Mouse (Mus musculus): ENCODE data around the gene Gm10142. TPM values are rescaled to one million over a fixed set of nuclear protein-coding genes. Genes with fewer than 3 reads are reported as not detected.
"Not testable (repeated sequence)": the region's sequence is repeated elsewhere in the genome, so short reads cannot be mapped to it uniquely, and the experiment has no call there.

The Gm10142 gene
- polyA plus RNA-seq, 1 experiment from 2014 or later = not detected

DNA sequence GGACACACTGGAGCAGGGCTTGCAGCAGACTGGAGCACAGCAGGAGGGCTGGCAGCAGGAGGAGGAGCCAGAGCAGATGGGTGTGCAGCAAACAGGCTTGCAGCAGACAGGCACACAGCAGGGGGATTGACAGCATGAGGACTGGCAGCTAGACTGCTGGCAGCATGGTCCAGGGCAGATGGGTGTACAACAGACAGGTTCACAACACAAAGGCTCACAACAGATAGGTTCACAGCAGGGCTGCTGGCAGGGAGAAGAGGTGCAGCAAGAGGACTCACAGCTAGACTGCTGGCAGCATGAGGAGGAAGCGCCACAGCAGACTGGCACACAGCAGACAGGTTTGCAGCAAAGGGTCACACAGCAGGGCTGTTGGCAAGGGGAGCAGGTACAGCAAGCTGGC, 35.1 kb downstream of the Gm10142 start:
- not testable (repeated sequence) for H3K27ac ChIP-seq (replicated peaks; ENCODE audit: low read depth, low read length); DNase-seq (ENCODE audit: low spot score)

DNA sequence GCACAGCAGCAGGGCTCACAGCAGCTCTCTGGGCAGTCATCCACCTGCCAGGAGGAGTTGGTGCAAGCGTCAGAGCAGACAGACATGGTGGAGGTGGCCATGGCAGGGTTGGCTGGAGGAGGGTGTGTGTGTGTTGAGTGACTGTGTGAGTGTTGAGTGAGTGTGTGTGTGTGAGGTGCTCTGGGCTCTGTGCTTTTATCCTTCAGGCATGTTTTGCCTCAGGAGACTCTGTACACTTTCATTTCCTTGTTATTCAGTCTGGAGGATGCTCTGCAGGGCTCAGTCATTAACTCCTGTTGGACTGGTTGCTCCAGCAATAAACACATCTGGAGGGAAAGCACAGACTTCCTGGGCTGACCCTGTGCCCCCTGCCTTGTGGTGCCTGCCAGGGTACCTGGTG, 35.6 kb downstream of the Gm10142 start, which contains the start of gene Gm9736:
TSS of gene Gm9736 (minus strand) at position 101 of the 400 bp plus-strand sequence.
- H3K9me3 ChIP-seq (ENCODE audit: control insufficient read depth, low read length); H3K4me3 ChIP-seq (ENCODE audit: low read depth, low read length); H3K4me1 ChIP-seq (ENCODE audit: control insufficient read depth, insufficient read depth, low read length); ATAC-seq (ENCODE audit: insufficient number of reproducible peaks, low FRiP score, low TSS enrichment, low read depth); H3K36me3 ChIP-seq (ENCODE audit: control insufficient read depth, insufficient read depth, low read length); H3K27me3 ChIP-seq (ENCODE audit: control insufficient read depth, insufficient read depth, low read length); H3K4me2 ChIP-seq (ENCODE audit: low read depth, severe bottlenecking); DNase-seq (ENCODE audit: low spot score); H3K9ac ChIP-seq (ENCODE audit: low read length); H3K27ac ChIP-seq (replicated peaks; ENCODE audit: low read depth, low read length): not testable (repeated sequence)
- WGBS = 70% methylated on average over 1 of the region's 1 CpGs

More for the DNA sequence above, 35.1 kb downstream of the Gm10142 start:
- 67% methylated on average over 1 of the region's 1 CpGs for WGBS
- H3K9me3 ChIP-seq (ENCODE audit: control insufficient read depth, low read length); H3K4me3 ChIP-seq (ENCODE audit: low read depth, low read length); H3K9ac ChIP-seq (ENCODE audit: low read length); ATAC-seq (ENCODE audit: insufficient number of reproducible peaks, low FRiP score, low TSS enrichment, low read depth); H3K4me1 ChIP-seq (ENCODE audit: control insufficient read depth, insufficient read depth, low read length); H3K36me3 ChIP-seq (ENCODE audit: control insufficient read depth, insufficient read depth, low read length); H3K4me2 ChIP-seq (ENCODE audit: low read depth, severe bottlenecking); H3K27me3 ChIP-seq (ENCODE audit: control insufficient read depth, insufficient read depth, low read length): not testable (repeated sequence)

- not testable (repeated sequence) for H3K4me2 ChIP-seq (ENCODE audit: low read depth, severe bottlenecking); H3K27me3 ChIP-seq (ENCODE audit: control insufficient read depth, insufficient read depth, low read length); H3K4me3 ChIP-seq (ENCODE audit: low read depth, low read length); H3K9ac ChIP-seq (ENCODE audit: low read length); H3K27ac ChIP-seq (replicated peaks; ENCODE audit: low read depth, low read length); DNase-seq (ENCODE audit: low spot score); H3K4me1 ChIP-seq (ENCODE audit: control insufficient read depth, insufficient read depth, low read length); H3K36me3 ChIP-seq (ENCODE audit: control insufficient read depth, insufficient read depth, low read length); ATAC-seq (ENCODE audit: insufficient number of reproducible peaks, low FRiP score, low TSS enrichment, low read depth); H3K9me3 ChIP-seq (ENCODE audit: control insufficient read depth, low read length)
- WGBS = 68% methylated on average over 3 of the region's 3 CpGs
Measured at GRCm38 (mm10) chr10:77752312-77752711, 36.7 kb downstream of the Gm10142 start.

GRCm38 (mm10) chr10:77753448-77753847, 37.8 kb downstream of the Gm10142 start:
- Histone ChIP-seq H3K9ac (ENCODE audit: low read length) (no peak overlapping the region), H3K36me3 (ENCODE audit: control insufficient read depth, insufficient read depth, low read length) (no peaks in the 10 kb centered on the region), H3K27me3 (ENCODE audit: control insufficient read depth, insufficient read depth, low read length) (no peaks in the 10 kb centered on the region), H3K4me1 (ENCODE audit: control insufficient read depth, insufficient read depth, low read length) (no peaks in the 10 kb centered on the region), H3K4me2 (ENCODE audit: low read depth, severe bottlenecking) (no peak overlapping the region), H3K27ac (replicated peaks; ENCODE audit: low read depth, low read length) (no peak overlapping the region), H3K4me3 (ENCODE audit: low read depth, low read length) (no peak overlapping the region), H3K9me3 (ENCODE audit: control insufficient read depth, low read length) (no peaks in the 10 kb centered on the region)
- DNase-seq (ENCODE audit: low spot score) = no peak
- no peak for ATAC-seq (ENCODE audit: insufficient number of reproducible peaks, low FRiP score, low TSS enrichment, low read depth)

- H3K9me3 ChIP-seq (ENCODE audit: control insufficient read depth, low read length); H3K4me3 ChIP-seq (ENCODE audit: low read depth, low read length); H3K9ac ChIP-seq (ENCODE audit: low read length); H3K36me3 ChIP-seq (ENCODE audit: control insufficient read depth, insufficient read depth, low read length); ATAC-seq (ENCODE audit: insufficient number of reproducible peaks, low FRiP score, low TSS enrichment, low read depth); H3K27me3 ChIP-seq (ENCODE audit: control insufficient read depth, insufficient read depth, low read length); DNase-seq (ENCODE audit: low spot score); H3K4me2 ChIP-seq (ENCODE audit: low read depth, severe bottlenecking); H3K4me1 ChIP-seq (ENCODE audit: control insufficient read depth, insufficient read depth, low read length); H3K27ac ChIP-seq (replicated peaks; ENCODE audit: low read depth, low read length): not testable (repeated sequence)
- no CpG with 5 or more reads among the region's 1 CpGs for WGBS
Measured at GRCm38 (mm10) chr10:77759582-77759981, 44.0 kb downstream of the Gm10142 start, which contains the start of gene Gm3233. Gene Gm3233 (minus strand): TSS chr10:77759682.

Other genes starting within 250 kb of the Gm10142 start
- 43.4 and 43.8 TPM in 2 replicates for gene Fam207a, start 200.0 kb upstream of the Gm10142 start, polyA plus RNA-seq (2014; fragmentation: Nextera tagmentation; extraction: Ambion mirVana)
- gene Itgb2, start 185.6 kb upstream of the Gm10142 start, polyA plus RNA-seq (2014; fragmentation: Nextera tagmentation; extraction: Ambion mirVana) = 0.64 and 0.68 TPM in 2 replicates
- gene Pttg1ip, start 134.1 kb upstream of the Gm10142 start, polyA plus RNA-seq (2014; fragmentation: Nextera tagmentation; extraction: Ambion mirVana) = 75.5 and 84.6 TPM in 2 replicates
- gene Sumo3, start 109.7 kb upstream of the Gm10142 start, polyA plus RNA-seq (2014; fragmentation: Nextera tagmentation; extraction: Ambion mirVana) = 340 and 351 TPM in 2 replicates
- 2.3 TPM in 1 of 2 replicates, not detected in the other for gene Gm49325, start 109.6 kb upstream of the Gm10142 start, polyA plus RNA-seq (2014; fragmentation: Nextera tagmentation; extraction: Ambion mirVana)
- gene Ube2g2, start 93.5 kb upstream of the Gm10142 start, polyA plus RNA-seq (2014; fragmentation: Nextera tagmentation; extraction: Ambion mirVana) = 52.3 and 52.6 TPM in 2 replicates
- 0.45 and 0.84 TPM in 2 replicates for gene Tspear, start 29.2 kb upstream of the Gm10142 start, polyA plus RNA-seq (2014; fragmentation: Nextera tagmentation; extraction: Ambion mirVana)
- not detected in 2 replicates for gene Gm19402, start 25.1 kb upstream of the Gm10142 start, polyA plus RNA-seq (2014; fragmentation: Nextera tagmentation; extraction: Ambion mirVana)
- gene Gm9508, start 18.6 kb upstream of the Gm10142 start, polyA plus RNA-seq (2014; fragmentation: Nextera tagmentation; extraction: Ambion mirVana) = not detected in 2 replicates
- not detected in 2 replicates for gene Gm10272, start 9.2 kb upstream of the Gm10142 start, polyA plus RNA-seq (2014; fragmentation: Nextera tagmentation; extraction: Ambion mirVana)
- not detected in 2 replicates for gene Gm10024, start 4.3 kb upstream of the Gm10142 start, polyA plus RNA-seq (2014; fragmentation: Nextera tagmentation; extraction: Ambion mirVana)
- not detected in 2 replicates for gene Krtap12-1, start 4.8 kb downstream of the Gm10142 start, polyA plus RNA-seq (2014; fragmentation: Nextera tagmentation; extraction: Ambion mirVana)
- not detected in 2 replicates for gene Gm10100, start 10.7 kb downstream of the Gm10142 start, polyA plus RNA-seq (2014; fragmentation: Nextera tagmentation; extraction: Ambion mirVana)
- not detected in 2 replicates for gene Gm18596, start 26.8 kb downstream of the Gm10142 start, polyA plus RNA-seq (2014; fragmentation: Nextera tagmentation; extraction: Ambion mirVana)
- not detected in 2 replicates for gene Gm9736, start 35.5 kb downstream of the Gm10142 start, polyA plus RNA-seq (2014; fragmentation: Nextera tagmentation; extraction: Ambion mirVana)
- gene Gm3233, start 43.9 kb downstream of the Gm10142 start, polyA plus RNA-seq (2014; fragmentation: Nextera tagmentation; extraction: Ambion mirVana) = not detected in 2 replicates
- gene Gm3238, start 55.5 kb downstream of the Gm10142 start, polyA plus RNA-seq (2014; fragmentation: Nextera tagmentation; extraction: Ambion mirVana) = not detected in 2 replicates
- gene Gm7138, start 61.1 kb downstream of the Gm10142 start, polyA plus RNA-seq (2014; fragmentation: Nextera tagmentation; extraction: Ambion mirVana) = not detected in 2 replicates
- gene Gm3250, start 66.7 kb downstream of the Gm10142 start, polyA plus RNA-seq (2014; fragmentation: Nextera tagmentation; extraction: Ambion mirVana) = not detected in 2 replicates
- not detected in 2 replicates for gene Gm7137, start 72.4 kb downstream of the Gm10142 start, polyA plus RNA-seq (2014; fragmentation: Nextera tagmentation; extraction: Ambion mirVana)
- not detected in 2 replicates for gene Gm9639, start 79.3 kb downstream of the Gm10142 start, polyA plus RNA-seq (2014; fragmentation: Nextera tagmentation; extraction: Ambion mirVana)
- not detected in 2 replicates for gene Gm19668, start 83.3 kb downstream of the Gm10142 start, polyA plus RNA-seq (2014; fragmentation: Nextera tagmentation; extraction: Ambion mirVana)
- gene Gm9507, start 96.0 kb downstream of the Gm10142 start, polyA plus RNA-seq (2014; fragmentation: Nextera tagmentation; extraction: Ambion mirVana) = not detected in 2 replicates
- not detected in 2 replicates for gene Gm2696, start 98.9 kb downstream of the Gm10142 start, polyA plus RNA-seq (2014; fragmentation: Nextera tagmentation; extraction: Ambion mirVana)
- gene Krtap10-4, start 111.3 kb downstream of the Gm10142 start, polyA plus RNA-seq (2014; fragmentation: Nextera tagmentation; extraction: Ambion mirVana) = not detected in 2 replicates
- gene Krtap10-10, start 120.1 kb downstream of the Gm10142 start, polyA plus RNA-seq (2014; fragmentation: Nextera tagmentation; extraction: Ambion mirVana) = not detected in 2 replicates
- gene Gm36176, start 131.0 kb downstream of the Gm10142 start, polyA plus RNA-seq (2014; fragmentation: Nextera tagmentation; extraction: Ambion mirVana) = not detected in 2 replicates
- gene Gm10318, start 137.1 kb downstream of the Gm10142 start, polyA plus RNA-seq (2014; fragmentation: Nextera tagmentation; extraction: Ambion mirVana) = not detected in 2 replicates
- not detected in 2 replicates for gene Gm3285, start 146.2 kb downstream of the Gm10142 start, polyA plus RNA-seq (2014; fragmentation: Nextera tagmentation; extraction: Ambion mirVana)
- 1.4 and 1.5 TPM in 2 replicates for gene Lrrc3, start 186.7 kb downstream of the Gm10142 start, polyA plus RNA-seq (2014; fragmentation: Nextera tagmentation; extraction: Ambion mirVana)

Measured in limb, embryonic 11.5 days (tissue).